Mouse (Mus musculus) hindbrain, embryonic 13.5 days (tissue): Measurements from ENCODE around the gene Rnf180. TPM values are rescaled to one million over a fixed set of nuclear protein-coding genes. Genes with fewer than 3 reads are reported as not detected.
A peak's percentile ranks its signal among the peaks of the same experiment; 100 is the strongest.

ENCODE experiments used
- ATAC-seq: fragments of 200-750 bp; cut with Nextera tagmentation; 2 replicates; pipeline ENCODE4 v1.8.0; 2017; ENCODE audit warnings: moderate TSS enrichment; ENCODE audit not compliant: low FRiP score
- H3K27ac ChIP-seq: fragments of 300-500 bp; sonication (generic); 2 replicates; pipeline ENCODE4 v1.5.1; 2015; ENCODE audit warnings: inconsistent platforms, mild to moderate bottlenecking, moderate library complexity
- H3K27me3 ChIP-seq: fragments of 300-500 bp; sonication (generic); 2 replicates; pipeline ENCODE4 v1.6.1; 2015; ENCODE audit warnings: mild to moderate bottlenecking, inconsistent platforms
- H3K36me3 ChIP-seq: fragments of 300-500 bp; sonication (generic); 2 replicates; pipeline ENCODE4 v1.6.1; 2015; ENCODE audit warnings: mild to moderate bottlenecking, inconsistent platforms
- H3K4me1 ChIP-seq: fragments of 300-500 bp; sonication (generic); replicated peaks from 2 replicates; pipeline ENCODE4 v1.6.1; 2015; ENCODE audit warnings: inconsistent platforms
- H3K4me2 ChIP-seq: fragments of 300-500 bp; sonication (generic); 2 replicates; pipeline ENCODE4 v1.6.1; 2015; ENCODE audit warnings: inconsistent platforms, mild to moderate bottlenecking, moderate library complexity
- H3K4me3 ChIP-seq: fragments of 300-500 bp; sonication (generic); 2 replicates; pipeline ENCODE4 v1.5.1; 2015; ENCODE audit warnings: mild to moderate bottlenecking, inconsistent platforms
- H3K9ac ChIP-seq: fragments of 300-500 bp; sonication (generic); 2 replicates; pipeline ENCODE4 v1.6.1; 2015; ENCODE audit warnings: mild to moderate bottlenecking, inconsistent platforms
- H3K9me3 ChIP-seq: fragments of 300-500 bp; sonication (generic); 2 replicates; pipeline ENCODE4 v1.6.1; 2016; ENCODE audit warnings: inconsistent platforms
- WGBS: fragments of 180-500 bp; shearing (Covaris S2); methylation state at CpG from one replicate; pipeline ENCODE4 v1.1.7; 2015; 5-methylcytosine and 5-hydroxymethylcytosine counted together
- polyA plus RNA-seq: library from polyadenylated mRNA; unstranded; fragments of >200 nt; fragmentation: Nextera tagmentation; extraction: Ambion mirVana; gene quantifications from 2 replicates; pipeline ENCODE4 v1.2.1, GENCODE M21; 2015

Rnf180 gene
- polyA plus RNA-seq, 1 experiment from 2014 or later = 25.2 TPM

- ATAC-seq = no peak
- Histone ChIP-seq H3K27me3 (no peaks in the 10 kb centered on the region), H3K36me3 (peaks cover 15% of the 10 kb centered on the region), H3K4me2 (no peak overlapping the region), H3K9ac (no peak overlapping the region), H3K9me3 (no peaks in the 10 kb centered on the region), H3K27ac (no peak overlapping the region), H3K4me3 (no peak overlapping the region), H3K4me1 (no peaks in the 10 kb centered on the region)
- WGBS = 86% methylated on average over 2 of the region's 2 CpGs
These were observed 53.8 kb downstream of the Rnf180 start for GRCm38 (mm10) chr13:105240810-105241209.

GRCm38 (mm10) chr13:105227126-105227525, 67.5 kb downstream of the Rnf180 start:
- 48% methylated on average over 4 of the region's 4 CpGs for WGBS
- no peak for ATAC-seq
- H3K4me3 ChIP-seq = no peak overlapping the region

GRCm38 (mm10) chr13:105224048-105224447, 70.6 kb downstream of the Rnf180 start:
- H3K4me1 ChIP-seq = peaks cover 3% of the 10 kb centered on the region; the same call in 1 of the 2 replicates
- no peaks in the 10 kb centered on the region for H3K27me3 ChIP-seq
- H3K36me3 ChIP-seq = no peaks in the 10 kb centered on the region
- ATAC-seq = no peak
- no peak overlapping the region for H3K4me2 ChIP-seq
- no peak overlapping the region for H3K9ac ChIP-seq
- H3K4me3 ChIP-seq = no peak overlapping the region
- H3K27ac ChIP-seq = no peak overlapping the region
- WGBS = 61% methylated on average over 10 of the region's 10 CpGs
- H3K9me3 ChIP-seq = no peaks in the 10 kb centered on the region

More at GRCm38 (mm10) chr13:105227126-105227525, 67.5 kb downstream of the Rnf180 start:
- no peak overlapping the region for H3K9ac ChIP-seq
- H3K4me2 ChIP-seq = no peak overlapping the region
- H3K36me3 ChIP-seq = no peaks in the 10 kb centered on the region
- H3K27ac ChIP-seq = no peak overlapping the region
- no peaks in the 10 kb centered on the region for H3K27me3 ChIP-seq
- H3K4me1 ChIP-seq = peaks cover 3% of the 10 kb centered on the region; the same call in 1 of the 2 replicates
- no peaks in the 10 kb centered on the region for H3K9me3 ChIP-seq

- H3K9me3 ChIP-seq = no peaks in the 10 kb centered on the region
- 65% methylated on average over 3 of the region's 3 CpGs for WGBS
- no peak overlapping the region for H3K9ac ChIP-seq
- H3K27ac ChIP-seq = no peak overlapping the region
- no peaks in the 10 kb centered on the region for H3K27me3 ChIP-seq
- no peaks in the 10 kb centered on the region for H3K36me3 ChIP-seq
- H3K4me2 ChIP-seq = no peak overlapping the region
- ATAC-seq = 0 out of 2 replicates have a peak, but pooled peaks have one; percentile 43
- H3K4me1 ChIP-seq = peaks cover 3% of the 10 kb centered on the region; the same call in 1 of the 2 replicates
- no peak overlapping the region for H3K4me3 ChIP-seq
These were observed 71.5 kb downstream of the Rnf180 start for GRCm38 (mm10) chr13:105223147-105223546.

- Histone ChIP-seq H3K9me3 (no peaks in the 10 kb centered on the region), H3K4me3 (no peak overlapping the region), H3K9ac (no peak overlapping the region), H3K4me1 (peaks cover 3% of the 10 kb centered on the region; the same call in 1 of the 2 replicates), H3K36me3 (no peaks in the 10 kb centered on the region), H3K27me3 (no peaks in the 10 kb centered on the region), H3K4me2 (no peak overlapping the region), H3K27ac (no peak overlapping the region)
- WGBS = 92% methylated on average over 5 of the region's 5 CpGs
- ATAC-seq = peak; percentile 64
These were observed 72.4 kb downstream of the Rnf180 start for GRCm38 (mm10) chr13:105222016-105222725.

GRCm38 (mm10) chr13:105210746-105211145, 83.9 kb downstream of the Rnf180 start:
- no peak overlapping the region for H3K9ac ChIP-seq
- no peaks in the 10 kb centered on the region for H3K27me3 ChIP-seq
- H3K4me1 ChIP-seq = no peaks in the 10 kb centered on the region
- H3K36me3 ChIP-seq = no peaks in the 10 kb centered on the region
- 84% methylated on average over 3 of the region's 3 CpGs for WGBS
- H3K9me3 ChIP-seq = no peaks in the 10 kb centered on the region
- ATAC-seq = no peak
- no peak overlapping the region for H3K4me3 ChIP-seq
- H3K27ac ChIP-seq = no peak overlapping the region
- no peak overlapping the region for H3K4me2 ChIP-seq

GRCm38 (mm10) chr13:105203851-105204250, 90.8 kb downstream of the Rnf180 start:
- 88% methylated on average over 3 of the region's 3 CpGs for WGBS
- no peak overlapping the region for H3K27ac ChIP-seq
- no peaks in the 10 kb centered on the region for H3K4me1 ChIP-seq
- ATAC-seq = no peak
- no peaks in the 10 kb centered on the region for H3K36me3 ChIP-seq
- no peaks in the 10 kb centered on the region for H3K9me3 ChIP-seq
- no peak overlapping the region for H3K9ac ChIP-seq
- no peaks in the 10 kb centered on the region for H3K27me3 ChIP-seq
- H3K4me3 ChIP-seq = no peak overlapping the region
- no peak overlapping the region for H3K4me2 ChIP-seq

- ATAC-seq = no peak
- Histone ChIP-seq H3K27ac (no peak overlapping the region), H3K27me3 (no peaks in the 10 kb centered on the region), H3K4me1 (no peaks in the 10 kb centered on the region), H3K9me3 (no peaks in the 10 kb centered on the region), H3K36me3 (no peaks in the 10 kb centered on the region), H3K9ac (no peak overlapping the region), H3K4me3 (no peak overlapping the region), H3K4me2 (no peak overlapping the region)
- WGBS = 74% methylated on average over 3 of the region's 3 CpGs
These were observed 96.0 kb downstream of the Rnf180 start for GRCm38 (mm10) chr13:105198658-105199057.

- H3K4me3 ChIP-seq = no peak overlapping the region
- H3K27ac ChIP-seq = no peak overlapping the region
- no peaks in the 10 kb centered on the region for H3K4me1 ChIP-seq
- H3K4me2 ChIP-seq = no peak overlapping the region
- no peak for ATAC-seq
- H3K36me3 ChIP-seq = no peaks in the 10 kb centered on the region
- H3K27me3 ChIP-seq = no peaks in the 10 kb centered on the region
- no peaks in the 10 kb centered on the region for H3K9me3 ChIP-seq
- no peak overlapping the region for H3K9ac ChIP-seq
- 32% methylated on average over 3 of the region's 3 CpGs for WGBS
These were observed 96.6 kb downstream of the Rnf180 start for GRCm38 (mm10) chr13:105198028-105198427.

GRCm38 (mm10) chr13:105193583-105193982, 101.0 kb downstream of the Rnf180 start:
- Histone ChIP-seq H3K27ac (no peak overlapping the region), H3K9ac (no peak overlapping the region), H3K9me3 (no peaks in the 10 kb centered on the region), H3K4me3 (no peak overlapping the region), H3K27me3 (no peaks in the 10 kb centered on the region), H3K36me3 (no peaks in the 10 kb centered on the region), H3K4me1 (no peaks in the 10 kb centered on the region), H3K4me2 (no peak overlapping the region)
- 82% methylated on average over 7 of the region's 7 CpGs for WGBS
- ATAC-seq = no peak

- Histone ChIP-seq H3K9me3 (no peaks in the 10 kb centered on the region), H3K27me3 (no peaks in the 10 kb centered on the region), H3K27ac (no peak overlapping the region), H3K9ac (no peak overlapping the region), H3K4me1 (no peaks in the 10 kb centered on the region), H3K4me2 (no peak overlapping the region), H3K4me3 (no peak overlapping the region), H3K36me3 (no peaks in the 10 kb centered on the region)
- WGBS = 95% methylated on average over 7 of the region's 7 CpGs
- no peak for ATAC-seq
These were observed 105.9 kb downstream of the Rnf180 start for GRCm38 (mm10) chr13:105188730-105189129.

- peak; percentile 57; the same call in 1 of the 2 replicates for ATAC-seq
- H3K36me3 ChIP-seq = peaks cover 5% of the 10 kb centered on the region; the same call in 1 of the 2 replicates
- 69% methylated on average over 5 of the region's 5 CpGs for WGBS
These were observed 113.8 kb downstream of the Rnf180 start for GRCm38 (mm10) chr13:105180781-105181180.

GRCm38 (mm10) chr13:105165441-105165840, 129.2 kb downstream of the Rnf180 start:
- H3K4me3 ChIP-seq = no peak overlapping the region
- no peak overlapping the region for H3K4me2 ChIP-seq
- ATAC-seq = no peak
- no peaks in the 10 kb centered on the region for H3K4me1 ChIP-seq
- no peak overlapping the region for H3K27ac ChIP-seq
- H3K9me3 ChIP-seq = no peaks in the 10 kb centered on the region
- peaks cover 5% of the 10 kb centered on the region; the same call in 1 of the 2 replicates for H3K36me3 ChIP-seq
- H3K9ac ChIP-seq = no peak overlapping the region
- H3K27me3 ChIP-seq = no peaks in the 10 kb centered on the region
- 74% methylated on average over 6 of the region's 6 CpGs for WGBS

More at GRCm38 (mm10) chr13:105180781-105181180, 113.8 kb downstream of the Rnf180 start:
- Histone ChIP-seq H3K4me3 (no peak overlapping the region), H3K27me3 (no peaks in the 10 kb centered on the region), H3K9me3 (no peaks in the 10 kb centered on the region), H3K27ac (no peak overlapping the region), H3K9ac (no peak overlapping the region), H3K4me1 (no peaks in the 10 kb centered on the region), H3K4me2 (no peak overlapping the region)
